Mouse (Mus musculus) forebrain, embryonic 16.5 days (tissue): ENCODE results near the gene Prc1. TPM values are rescaled to one million over a fixed set of nuclear protein-coding genes. Genes with fewer than 3 reads are reported as not detected.

Experiments used
- ATAC-seq: fragments of 200-750 bp; cut with Nextera tagmentation; 2 replicates; pipeline ENCODE4 v1.8.0; 2017; ENCODE audit warnings: mild to moderate bottlenecking, moderate library complexity
- H3K27ac ChIP-seq: fragments of 300-500 bp; sonication (generic); 2 replicates; pipeline ENCODE4 v1.5.1; 2014; ENCODE audit warnings: low read length, control low read depth
- H3K27me3 ChIP-seq: fragments of 300-500 bp; sonication (generic); replicated peaks from 2 replicates; pipeline ENCODE4 v1.6.1; 2014; ENCODE audit warnings: low read length; ENCODE audit not compliant: control insufficient read depth, insufficient read depth
- H3K36me3 ChIP-seq: fragments of 300-500 bp; sonication (generic); 2 replicates; pipeline ENCODE4 v1.6.1; 2014; ENCODE audit not compliant: control insufficient read depth, insufficient read depth
- H3K4me1 ChIP-seq: fragments of 300-500 bp; sonication (generic); replicated peaks from 2 replicates; pipeline ENCODE4 v1.6.1; 2014; ENCODE audit warnings: low read length; ENCODE audit not compliant: control insufficient read depth, insufficient read depth
- H3K4me2 ChIP-seq: fragments of 300-500 bp; sonication (generic); 2 replicates; pipeline ENCODE4 v1.6.1; 2014; ENCODE audit warnings: mild to moderate bottlenecking, low read length, control low read depth
- H3K4me3 ChIP-seq: fragments of 300-500 bp; sonication (generic); replicated peaks from 2 replicates; pipeline ENCODE4 v1.5.1; 2014; ENCODE audit warnings: mild to moderate bottlenecking, low read length, control low read depth
- H3K9ac ChIP-seq: fragments of 300-500 bp; sonication (generic); replicated peaks from 2 replicates; pipeline ENCODE4 v1.6.1; 2014; ENCODE audit warnings: low read depth, low read length, control low read depth
- H3K9me3 ChIP-seq: fragments of 300-500 bp; sonication (generic); 2 replicates; pipeline ENCODE4 v1.6.1; 2016; ENCODE audit warnings: low read length; ENCODE audit not compliant: control insufficient read depth
- WGBS: fragments of 180-500 bp; shearing (Covaris S2); extraction: QIAGEN DNeasy Blood & Tissue Kit; methylation state at CpG from one replicate; pipeline ENCODE4 v1.1.7; 2014; 5-methylcytosine and 5-hydroxymethylcytosine counted together
- polyA plus RNA-seq: library from polyadenylated mRNA; unstranded; fragments of >200 nt; fragmentation: Nextera tagmentation; extraction: Ambion mirVana; gene quantifications from 2 replicates; pipeline ENCODE4 v1.2.1, GENCODE M21; 2015

Prc1 gene
- polyA plus RNA-seq, 1 experiment from 2014 or later, result 72.9 TPM

DNA sequence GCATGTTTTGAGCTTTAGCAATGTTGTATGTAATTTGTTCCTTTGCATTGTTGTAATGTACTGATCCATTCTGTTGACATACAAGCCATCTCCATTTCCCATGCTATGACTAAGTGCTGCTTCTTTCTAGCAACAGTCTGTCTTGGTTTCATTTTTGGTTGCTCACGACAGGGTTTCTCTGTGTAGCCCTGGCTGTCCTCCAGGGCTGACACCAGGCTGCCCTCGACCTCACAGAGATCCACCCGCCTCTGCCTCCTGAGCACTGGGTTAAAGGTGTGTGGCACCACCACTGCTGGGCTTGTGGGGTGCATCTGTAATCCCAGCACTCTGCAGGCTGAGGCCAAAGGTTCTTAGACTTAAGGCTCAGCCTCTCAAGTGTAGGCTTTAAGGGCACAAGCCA, 5.3 kb downstream of the Prc1 start:
- WGBS, result 86% methylated on average over 3 of the region's 3 CpGs
- peaks cover 10% of the 10 kb centered on the region for H3K4me1 ChIP-seq
- no peak overlapping the region for H3K27ac ChIP-seq
- H3K9me3 ChIP-seq, result no peaks in the 10 kb centered on the region
- H3K27me3 ChIP-seq, result no peaks in the 10 kb centered on the region
- ATAC-seq, result no peak
- no peak overlapping the region for H3K4me2 ChIP-seq
- no peak overlapping the region for H3K9ac ChIP-seq
- no peak overlapping the region for H3K4me3 ChIP-seq
- no peaks in the 10 kb centered on the region for H3K36me3 ChIP-seq

DNA sequence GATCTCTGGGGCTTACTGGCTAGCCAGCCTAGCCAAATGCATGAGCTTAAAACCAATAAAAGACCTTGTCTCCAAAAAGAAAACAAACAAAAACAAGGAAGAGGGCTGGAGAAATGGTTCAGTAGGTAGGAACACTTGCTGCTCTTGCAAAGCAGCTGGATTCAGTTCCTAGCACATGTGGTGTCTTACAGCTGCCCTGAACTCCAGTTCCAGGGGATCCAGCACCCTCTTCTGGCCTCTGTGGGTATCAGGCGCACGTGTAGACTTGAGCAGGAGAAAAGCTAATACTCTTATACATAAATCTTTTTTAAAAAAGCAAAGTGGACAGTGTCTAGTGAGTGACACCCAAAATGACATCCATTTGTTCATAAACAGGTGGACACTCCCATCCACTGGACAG, 7.3 kb downstream of the Prc1 start:
- no peak overlapping the region for H3K4me3 ChIP-seq
- H3K9me3 ChIP-seq, result no peaks in the 10 kb centered on the region

DNA sequence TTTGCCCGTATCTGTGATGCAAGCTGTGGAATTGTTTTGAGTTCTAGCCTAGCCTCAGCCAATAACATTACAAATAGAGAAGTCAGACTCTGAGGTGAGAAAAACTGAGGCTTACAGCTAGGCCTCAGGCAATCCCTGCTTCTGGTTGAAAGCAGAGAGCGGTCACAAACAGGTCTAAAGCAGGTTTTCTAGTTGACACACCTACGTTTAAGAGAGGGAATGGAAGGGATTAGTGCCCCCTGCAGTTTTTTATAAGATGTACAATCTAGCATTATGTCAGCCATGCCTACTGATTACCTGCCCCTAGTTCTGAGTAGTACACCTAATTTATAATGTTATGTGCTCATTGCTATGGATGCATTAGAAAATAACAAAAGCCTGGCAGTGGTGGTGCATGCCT, 13.5 kb downstream of the Prc1 start:
- WGBS, result 69% methylated on average over 3 of the region's 3 CpGs
- Histone ChIP-seq H3K4me2 (no peak overlapping the region), H3K4me1 (no peaks in the 10 kb centered on the region), H3K36me3 (0 out of 2 replicates have a peak, but pooled peaks cover 4% of the 10 kb centered on the region), H3K4me3 (no peak overlapping the region), H3K27ac (no peak overlapping the region), H3K9me3 (no peaks in the 10 kb centered on the region), H3K9ac (no peak overlapping the region), H3K27me3 (no peaks in the 10 kb centered on the region)
- ATAC-seq, result no peak

More for the DNA sequence above, 7.3 kb downstream of the Prc1 start:
- peaks cover 3% of the 10 kb centered on the region for H3K4me1 ChIP-seq
- WGBS, result 87% methylated on average over 2 of the region's 2 CpGs
- H3K4me2 ChIP-seq, result no peak overlapping the region
- no peaks in the 10 kb centered on the region for H3K27me3 ChIP-seq
- no peak overlapping the region for H3K9ac ChIP-seq
- no peak overlapping the region for H3K27ac ChIP-seq
- 0 out of 2 replicates have a peak, but pooled peaks cover 4% of the 10 kb centered on the region for H3K36me3 ChIP-seq
- no peak for ATAC-seq

DNA sequence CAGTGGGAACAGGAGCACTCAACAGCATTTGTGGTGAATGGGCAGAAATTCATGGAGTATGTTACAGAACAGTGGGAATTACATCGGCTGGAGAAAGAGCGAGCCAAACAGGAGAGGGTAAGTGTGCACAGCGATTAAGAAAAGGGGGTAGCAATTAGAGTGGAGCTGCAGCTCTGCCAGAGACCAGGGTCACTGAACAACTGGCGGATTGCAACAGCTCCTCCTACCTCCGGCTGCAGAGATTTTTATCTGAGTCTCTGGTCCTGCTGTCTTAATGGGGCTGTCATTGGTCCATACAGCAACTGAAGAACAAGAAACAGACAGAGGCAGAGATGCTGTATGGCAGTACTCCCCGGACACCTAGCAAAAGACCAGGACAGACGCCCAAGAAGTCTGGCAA, 16.5 kb downstream of the Prc1 start:
- Histone ChIP-seq H3K4me2 (no peak overlapping the region), H3K4me1 (no peaks in the 10 kb centered on the region), H3K27ac (no peak overlapping the region), H3K4me3 (no peak overlapping the region), H3K36me3 (no peaks in the 10 kb centered on the region), H3K9ac (no peak overlapping the region), H3K27me3 (no peaks in the 10 kb centered on the region), H3K9me3 (no peaks in the 10 kb centered on the region)
- 74% methylated on average over 7 of the region's 7 CpGs for WGBS
- ATAC-seq, result no peak

DNA sequence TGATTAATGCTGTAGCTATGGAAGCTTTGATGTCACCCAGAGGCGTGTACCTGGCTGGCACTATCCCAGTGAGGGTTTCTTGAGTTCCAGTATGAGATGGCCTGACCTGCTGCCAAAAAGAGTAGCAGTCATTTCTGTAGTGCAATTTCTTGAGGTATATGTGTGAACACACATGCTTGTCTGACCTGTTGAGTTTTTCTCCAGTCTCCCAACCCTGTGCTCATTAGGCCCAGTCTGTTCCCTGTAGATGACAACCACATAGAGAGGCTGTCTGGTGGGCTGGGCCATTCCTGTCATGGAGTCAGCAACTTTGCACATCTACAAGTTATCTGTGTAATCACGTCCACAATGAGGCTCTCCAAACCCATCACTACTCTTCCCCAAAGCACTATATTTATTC, 21.5 kb downstream of the Prc1 start:
- H3K27me3 ChIP-seq, result no peaks in the 10 kb centered on the region
- no peak for ATAC-seq
- WGBS, result 81% methylated on average over 2 of the region's 2 CpGs
- no peak overlapping the region for H3K4me3 ChIP-seq
- H3K9ac ChIP-seq, result no peak overlapping the region
- no peaks in the 10 kb centered on the region for H3K9me3 ChIP-seq
- no peaks in the 10 kb centered on the region for H3K4me1 ChIP-seq
- H3K4me2 ChIP-seq, result no peak overlapping the region
- no peaks in the 10 kb centered on the region for H3K36me3 ChIP-seq
- no peak overlapping the region for H3K27ac ChIP-seq

DNA sequence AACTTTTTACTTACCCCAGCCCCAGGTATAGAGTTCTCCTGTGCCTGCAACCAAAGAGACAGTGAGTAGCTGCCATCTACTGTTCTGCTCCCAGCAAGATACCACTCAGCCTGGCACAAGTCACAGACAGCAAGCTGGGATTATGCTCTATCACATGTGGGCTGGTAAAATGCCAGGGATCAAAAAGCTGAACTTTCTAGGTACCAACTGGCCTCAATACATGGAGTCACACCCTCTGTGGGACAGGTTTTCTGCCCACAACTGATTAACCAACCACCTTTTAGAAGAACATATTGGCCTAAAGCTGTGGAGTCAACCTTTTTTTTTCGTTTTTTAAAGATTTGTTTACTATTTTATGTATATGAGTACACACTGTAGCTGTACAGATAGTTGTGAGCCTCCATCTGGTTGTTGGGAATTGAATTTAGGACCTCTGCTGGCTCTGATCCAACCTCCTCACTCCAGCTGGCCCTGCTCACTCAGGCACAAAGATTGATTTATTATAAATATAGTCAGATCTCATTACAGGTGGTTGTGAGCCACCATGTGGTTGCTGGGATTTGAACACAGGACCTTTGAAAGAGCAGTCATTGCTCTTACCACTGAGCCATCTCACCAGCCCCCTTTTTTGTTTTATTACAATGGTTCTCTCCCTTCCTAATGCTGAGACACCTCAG, 23.3 kb downstream of the Prc1 start:
- Histone ChIP-seq H3K4me3 (no peak overlapping the region), H3K4me1 (peaks cover 4% of the 10 kb centered on the region), H3K36me3 (no peaks in the 10 kb centered on the region), H3K9me3 (no peaks in the 10 kb centered on the region), H3K4me2 (no peak overlapping the region), H3K27ac (no peak overlapping the region), H3K9ac (no peak overlapping the region), H3K27me3 (no peaks in the 10 kb centered on the region)
- ATAC-seq, result no peak
- 63% methylated on average over 1 of the region's 1 CpGs for WGBS

DNA sequence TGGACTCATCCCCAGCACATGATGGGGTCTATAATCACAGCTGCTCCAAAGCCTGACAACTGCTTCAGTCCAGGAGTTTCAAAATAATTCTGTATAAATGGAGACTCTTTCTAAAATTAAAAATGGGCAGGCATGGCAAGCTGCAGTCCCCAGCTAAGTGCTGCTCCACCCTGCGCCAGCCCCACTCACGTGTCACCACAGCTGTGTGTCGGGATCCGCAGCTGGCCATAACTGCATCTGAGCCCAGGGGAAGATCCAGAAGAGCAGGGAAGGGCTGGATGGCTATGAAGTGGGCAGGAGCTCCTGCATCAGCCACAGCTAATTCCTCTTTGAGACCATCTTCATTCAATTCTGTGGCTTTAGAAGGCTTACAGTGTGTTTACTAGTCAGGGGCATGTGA, 24.4 kb downstream of the Prc1 start:
- no peaks in the 10 kb centered on the region for H3K9me3 ChIP-seq
- H3K9ac ChIP-seq, result no peak overlapping the region
- H3K4me1 ChIP-seq, result peaks cover 14% of the 10 kb centered on the region
- ATAC-seq, result no peak
- 86% methylated on average over 4 of the region's 4 CpGs for WGBS
- H3K27me3 ChIP-seq, result no peaks in the 10 kb centered on the region
- H3K4me2 ChIP-seq, result no peak overlapping the region
- no peak overlapping the region for H3K4me3 ChIP-seq
- no peak overlapping the region for H3K27ac ChIP-seq
- no peaks in the 10 kb centered on the region for H3K36me3 ChIP-seq

DNA sequence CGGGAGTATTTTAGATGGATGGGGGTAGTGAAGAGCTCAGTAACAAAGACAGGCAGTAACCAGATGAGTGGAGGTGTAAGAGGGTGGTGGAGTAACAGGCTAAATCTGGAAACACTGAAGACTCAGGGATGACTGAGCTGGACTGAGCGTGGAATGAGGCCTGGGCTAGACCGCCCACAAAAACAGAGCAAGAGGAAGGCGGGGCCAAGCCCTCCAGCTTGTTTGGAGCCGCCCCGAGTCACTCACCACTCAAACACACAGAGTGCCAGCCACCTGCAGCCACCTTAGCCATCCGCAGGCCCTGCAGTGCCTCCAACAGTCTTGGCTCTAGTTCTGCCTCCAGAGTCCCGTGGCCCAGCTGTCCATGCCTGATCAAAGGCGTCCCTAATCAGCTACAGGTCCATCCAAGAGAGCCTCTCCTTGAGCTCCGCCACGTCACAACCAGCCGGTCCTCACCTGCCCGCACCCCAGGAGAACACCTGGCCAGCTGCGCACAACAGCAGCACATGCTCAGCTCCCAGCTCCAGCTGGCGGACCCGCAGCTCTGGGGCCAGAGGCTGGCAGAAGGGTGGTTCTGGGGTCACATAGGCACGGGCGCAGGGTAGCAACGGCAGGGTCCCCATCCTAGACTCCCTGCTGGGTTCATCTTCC, 25.7 kb downstream of the Prc1 start:
- Histone ChIP-seq H3K9me3 (no peaks in the 10 kb centered on the region), H3K4me2 (no peak overlapping the region), H3K4me3 (no peak overlapping the region), H3K36me3 (no peaks in the 10 kb centered on the region), H3K4me1 (peaks cover 15% of the 10 kb centered on the region), H3K27me3 (no peaks in the 10 kb centered on the region), H3K9ac (no peak overlapping the region), H3K27ac (no peak overlapping the region)
- no peak for ATAC-seq
- WGBS, result 86% methylated on average over 19 of the region's 19 CpGs

DNA sequence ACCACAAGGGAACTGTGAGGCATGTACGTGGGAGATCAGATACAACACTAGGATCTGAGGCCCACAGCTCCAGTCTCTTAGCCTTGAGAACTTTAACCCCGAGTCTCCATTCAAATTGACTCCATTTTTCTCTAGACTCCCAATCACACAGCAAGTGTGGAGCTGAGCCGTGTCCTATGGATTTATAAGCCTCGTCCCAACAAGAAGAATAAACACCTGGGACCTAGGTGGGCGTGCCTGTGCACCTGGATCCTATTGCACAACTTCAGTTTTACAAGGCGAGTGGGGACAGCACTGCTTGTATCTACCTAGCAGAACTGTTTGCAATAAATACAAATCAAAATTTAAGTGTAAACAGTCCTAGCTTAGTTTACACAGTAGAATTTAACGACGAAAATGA, 29.1 kb downstream of the Prc1 start:
- peak overlapping the region; percentile 48 for H3K9ac ChIP-seq
- H3K4me2 ChIP-seq, result peak overlapping the region; percentile 60
- peaks cover 18% of the 10 kb centered on the region for H3K4me1 ChIP-seq
- ATAC-seq, result no peak
- H3K27ac ChIP-seq, result peak overlapping the region; percentile 96
- 18% methylated on average over 8 of the region's 8 CpGs for WGBS
- peaks cover 26% of the 10 kb centered on the region for H3K36me3 ChIP-seq
- no peaks in the 10 kb centered on the region for H3K27me3 ChIP-seq
- peak overlapping the region; percentile 79 for H3K4me3 ChIP-seq
- no peaks in the 10 kb centered on the region for H3K9me3 ChIP-seq
